Mouse (Mus musculus): ENCODE results near the gene Orai1.

Orai1 gene

GRCm38 (mm10) chr5:123064207-123064606, 49.3 kb downstream of the Orai1 start:
- in situ Hi-C loops (cut with MboI), result loop anchor here (5.0 kb wide), 1 partner anchor 68 kb away; the partner anchor contains the start of gene Rhof

GRCm38 (mm10) chr5:123067395-123067995, 52.6 kb downstream of the Orai1 start:
- in situ Hi-C loops (cut with MboI), result no loop called here

- in situ Hi-C loops (cut with MboI), result no loop called here
Observed at GRCm38 (mm10) chr5:123068115-123068514, 53.2 kb downstream of the Orai1 start, which contains the start of gene Tmem120b. Gene Tmem120b, plus strand, starts transcription at chr5:123068415.

- in situ Hi-C loops (cut with MboI), result no loop called here
Observed at GRCm38 (mm10) chr5:123068714-123069113, 53.8 kb downstream of the Orai1 start.

GRCm38 (mm10) chr5:123075576-123076418, 60.9 kb downstream of the Orai1 start:
- in situ Hi-C loops (cut with MboI), result no loop called here

GRCm38 (mm10) chr5:123076419-123077281, 61.8 kb downstream of the Orai1 start:
- in situ Hi-C loops (cut with MboI), result no loop called here

- in situ Hi-C loops (cut with MboI), result no loop called here
Observed at GRCm38 (mm10) chr5:123079568-123079967, 64.7 kb downstream of the Orai1 start.

- in situ Hi-C loops (cut with MboI), result no loop called here
Observed at GRCm38 (mm10) chr5:123080041-123080440, 65.2 kb downstream of the Orai1 start.

Data from mature B cell (primary cell).